Mouse (Mus musculus) brain, embryonic 14.5 days (tissue): ENCODE measurements around the gene Rad51b.

Experiments used
- CTCF ChIP-seq: fragments of 200-500 bp; IDR thresholded peaks from 2 replicates; pipeline ENCODE4 v1.5.1; 2012; ENCODE audit warnings: inconsistent platforms, mild to moderate bottlenecking, moderate library complexity, borderline replicate concordance; ENCODE audit not compliant: insufficient read depth, insufficient read length; ENCODE audit errors: extremely low read depth
- POLR2A ChIP-seq: fragments of 200-500 bp; IDR thresholded peaks from 2 replicates; pipeline ENCODE4 v1.6.1; 2012; ENCODE audit warnings: mild to moderate bottlenecking, inconsistent platforms, borderline replicate concordance; ENCODE audit not compliant: poor library complexity, insufficient read depth, insufficient read length, severe bottlenecking; ENCODE audit errors: extremely low read depth

- TF ChIP-seq CTCF: no peak
- no peak for TF ChIP-seq POLR2A
These were observed 408.6 kb downstream of the Rad51b start for GRCm38 (mm10) chr12:79705501-79706266.
